Comparison of ENCODE assay signal across 8 mouse cellular contexts in genomic region chr3:88237556-88238194, GRCm38 (mm10). TPM values are rescaled to one million over a fixed set of nuclear protein-coding genes. Genes with fewer than 3 reads are reported as not detected.
DNase-seq lines count a peak whose midpoint lies in the region; ATAC-seq and TF ChIP-seq lines count a peak whose summit lies in the region.

No protein-coding gene starts in this region.

- peak; percentile 50 for TF ChIP-seq CTCF in lung, adult 2 months (IDR thresholded peaks at IDR 0.05; ENCODE audit: insufficient read depth, low read length)
- TF ChIP-seq CTCF in liver, postnatal 0 days (IDR thresholded peaks at IDR 0.05; ENCODE audit: low read depth), result peak; percentile 66

- no peak overlapping the region for H3K4me2 ChIP-seq in hindbrain, embryonic 11.5 days (replicated peaks; ENCODE audit: low read depth, low read length)
- H3K4me2 ChIP-seq in liver, postnatal 0 days (ENCODE audit: low read depth, low read length), result peak overlapping the region; percentile 44; the same call in 1 of the 2 replicates

- H3K4me3 ChIP-seq in lung, adult 2 months (replicated peaks; ENCODE audit: extremely low read depth, low read depth, low read length), result no peak overlapping the region
- no peak overlapping the region for H3K4me3 ChIP-seq in hindbrain, embryonic 11.5 days (ENCODE audit: low read depth, low read length)
- H3K4me3 ChIP-seq in liver, postnatal 0 days (ENCODE audit: low read depth, low read length), result no peak overlapping the region

- TF ChIP-seq POLR2A in lung, adult 2 months (IDR thresholded peaks at IDR 0.05; ENCODE audit: borderline replicate concordance, extremely low read depth, low read depth, low read length), result no peak

- no peaks in the 10 kb centered on the region for H3K4me1 ChIP-seq in lung, adult 2 months (ENCODE audit: control insufficient read depth, insufficient read depth, low read length)
- H3K4me1 ChIP-seq in hindbrain, embryonic 11.5 days (replicated peaks; ENCODE audit: control insufficient read depth, insufficient read depth, low read length), result peaks cover 40% of the 10 kb centered on the region
- H3K4me1 ChIP-seq in liver, postnatal 0 days (ENCODE audit: insufficient read depth), result 0 out of 2 replicates have a peak, but pooled peaks cover 2% of the 10 kb centered on the region

- DNase-seq in lung, adult 2 months, result peak; percentile 31
- no peak for DNase-seq in lung, postnatal 25 days (ENCODE audit: low spot score)
- peak; percentile 58 for DNase-seq in cerebellum, adult 11-12 months
- peak; percentile 69 for DNase-seq in hindbrain, embryonic 11.5 days (ENCODE audit: low spot score)
- DNase-seq in liver, postnatal 0 days, result peak; percentile 71
- DNase-seq in retina, embryonic 14.5 days (ENCODE audit: low spot score), result peak; percentile 69
- no peak for DNase-seq in urinary bladder, postnatal 25 days (ENCODE audit: low spot score)
- no peak for DNase-seq in gastrocnemius, postnatal 10 days

- peak overlapping the region; percentile 65 for H3K27ac ChIP-seq in hindbrain, embryonic 11.5 days (ENCODE audit: low read depth, low read length)
- H3K27ac ChIP-seq in liver, postnatal 0 days (ENCODE audit: low read depth), result no peak overlapping the region

- no peak for TF ChIP-seq EP300 in liver, postnatal 0 days (IDR thresholded peaks at IDR 0.05; ENCODE audit: low read depth)

- H3K36me3 ChIP-seq in hindbrain, embryonic 11.5 days (ENCODE audit: control insufficient read depth, insufficient read depth, low read length), result no peaks in the 10 kb centered on the region
- no peaks in the 10 kb centered on the region for H3K36me3 ChIP-seq in liver, postnatal 0 days (replicated peaks; ENCODE audit: insufficient read depth, low read length)

- WGBS in lung, adult 2 months, result 10% methylated on average over 10 of the region's 10 CpGs
- 7% methylated on average over 10 of the region's 10 CpGs for WGBS in hindbrain, embryonic 11.5 days
- WGBS in liver, postnatal 0 days (ENCODE audit: insufficient replicate concordance), result 7% methylated on average over 10 of the region's 10 CpGs

- no peak overlapping the region for H3K9ac ChIP-seq in hindbrain, embryonic 11.5 days (ENCODE audit: low read depth, low read length)
- H3K9ac ChIP-seq in liver, postnatal 0 days (replicated peaks), result no peak overlapping the region

- ATAC-seq in hindbrain, embryonic 11.5 days (ENCODE audit: low FRiP score), result no peak
- peak; percentile 80 for ATAC-seq in liver, postnatal 0 days

- H3K9me3 ChIP-seq in hindbrain, embryonic 11.5 days (ENCODE audit: control insufficient read depth, low read length), result no peaks in the 10 kb centered on the region
- no peaks in the 10 kb centered on the region for H3K9me3 ChIP-seq in liver, postnatal 0 days (ENCODE audit: low read length)

- peaks cover 22% of the 10 kb centered on the region for H3K27me3 ChIP-seq in hindbrain, embryonic 11.5 days (ENCODE audit: control insufficient read depth, insufficient read depth, low read length)
- peaks cover 72% of the 10 kb centered on the region for H3K27me3 ChIP-seq in liver, postnatal 0 days (ENCODE audit: insufficient read depth, low read length)

RNA-seq across cellular contexts. Expression of gene Rhbg, which starts 16.8 kb away (rescaled TPM):
- polyA plus RNA-seq in lung, adult 2 months (2012; rRNA removed), result 8.2 and 14.5 TPM in 2 replicates
- 0.13 and 0.25 TPM in 2 replicates for polyA plus RNA-seq in hindbrain, embryonic 11.5 days (2014; fragmentation: Nextera tagmentation; extraction: Ambion mirVana)
- polyA plus RNA-seq in liver, postnatal 0 days (2015; fragmentation: Nextera tagmentation; extraction: Ambion mirVana), result 6.5 and 7.0 TPM in 2 replicates
- not detected for total RNA-seq in gastrocnemius, postnatal 10 days (2021)

RNA-seq across cellular contexts. Expression of gene Gm38392, which starts 49.3 kb away (rescaled TPM):
- polyA plus RNA-seq in lung, adult 2 months (2012; rRNA removed), result 0.40 and 0.49 TPM in 2 replicates
- 0.20 and 0.49 TPM in 2 replicates for polyA plus RNA-seq in hindbrain, embryonic 11.5 days (2014; fragmentation: Nextera tagmentation; extraction: Ambion mirVana)
- 0.64 and 1.0 TPM in 2 replicates for polyA plus RNA-seq in liver, postnatal 0 days (2015; fragmentation: Nextera tagmentation; extraction: Ambion mirVana)
- total RNA-seq in gastrocnemius, postnatal 10 days (2021), result under 1 TPM; 0.47 to 0.72 TPM

RNA-seq across cellular contexts. Expression of gene Tsacc, which starts 59.1 kb away (rescaled TPM):
- polyA plus RNA-seq in lung, adult 2 months (2012; rRNA removed), result 2.1 and 3.3 TPM in 2 replicates
- 8.1 and 8.6 TPM in 2 replicates for polyA plus RNA-seq in hindbrain, embryonic 11.5 days (2014; fragmentation: Nextera tagmentation; extraction: Ambion mirVana)
- 6.2 and 7.0 TPM in 2 replicates for polyA plus RNA-seq in liver, postnatal 0 days (2015; fragmentation: Nextera tagmentation; extraction: Ambion mirVana)
- 1 to 10 TPM; 8.7 to 9.5 TPM for total RNA-seq in gastrocnemius, postnatal 10 days (2021)

RNA-seq across cellular contexts. Expression of gene Cct3, which starts 59.2 kb away (rescaled TPM):
- 59.5 and 77.6 TPM in 2 replicates for polyA plus RNA-seq in lung, adult 2 months (2012; rRNA removed)
- polyA plus RNA-seq in hindbrain, embryonic 11.5 days (2014; fragmentation: Nextera tagmentation; extraction: Ambion mirVana), result 736 and 767 TPM in 2 replicates
- polyA plus RNA-seq in liver, postnatal 0 days (2015; fragmentation: Nextera tagmentation; extraction: Ambion mirVana), result 138 and 151 TPM in 2 replicates
- total RNA-seq in gastrocnemius, postnatal 10 days (2021), result 100 to 1,000 TPM; 177 to 190 TPM

Comparison
In these comparisons a context has a peak if more than half of its experiments do, and no peak if none do; other contexts are left out.
1. DNase-seq: peak in lung, adult 2 months (single experiment), cerebellum, adult 11-12 months (single experiment), hindbrain, embryonic 11.5 days (single experiment), liver, postnatal 0 days (single experiment) and retina, embryonic 14.5 days (single experiment); none in lung, postnatal 25 days (single experiment), urinary bladder, postnatal 25 days (single experiment) and gastrocnemius, postnatal 10 days (single experiment).